Mouse (Mus musculus) lung, adult 2 months (tissue): ENCODE data around the gene Zfp385b.

Source experiments
- CTCF ChIP-seq: fragments of 200-500 bp; IDR thresholded peaks from 2 replicates; pipeline ENCODE4 v1.5.1; 2011; ENCODE audit warnings: mild to moderate bottlenecking, low read length, control low read depth; ENCODE audit not compliant: insufficient read depth
- POLR2A ChIP-seq: fragments of 200-500 bp; IDR thresholded peaks from 2 replicates; pipeline ENCODE4 v1.6.1; 2011; ENCODE audit warnings: low read depth, mild to moderate bottlenecking, control low read depth, low read length, borderline replicate concordance; ENCODE audit errors: extremely low read depth

DNA sequence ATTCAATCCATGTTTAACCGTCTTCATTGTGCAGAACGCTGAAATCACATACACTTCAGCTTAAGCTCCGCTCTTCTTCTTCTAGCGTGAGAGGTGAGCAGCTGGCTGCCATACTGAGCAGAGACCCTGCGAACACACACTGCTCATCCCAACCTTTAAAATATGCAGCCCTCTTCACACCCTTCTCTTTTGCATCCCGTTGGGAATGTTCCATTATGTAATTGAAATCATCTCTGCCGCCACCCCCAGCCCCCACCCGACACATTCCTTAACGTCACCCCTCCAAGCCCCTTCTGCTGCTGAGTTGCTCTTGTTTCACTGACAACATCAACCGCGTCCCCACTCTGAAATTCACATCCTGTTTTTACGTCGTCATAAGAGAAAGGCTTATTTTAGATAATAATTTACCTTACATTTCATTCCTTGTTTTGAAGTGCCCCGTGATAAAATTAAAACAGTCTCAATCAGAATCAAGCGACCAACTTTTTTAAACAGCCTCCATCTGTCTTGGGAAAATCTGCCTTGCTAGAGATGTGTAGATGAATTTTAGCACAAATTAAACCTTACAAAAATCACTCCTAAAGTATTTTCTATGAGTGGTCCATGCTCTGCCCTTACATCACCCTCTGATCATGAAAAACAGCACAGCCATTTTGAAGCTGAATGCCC lies 60.9 kb downstream of the Zfp385b start:
- TF ChIP-seq POLR2A = no peak
- TF ChIP-seq CTCF = no peak
